Mouse (Mus musculus) heart, postnatal 14 days (tissue): ENCODE results near the gene Gabarapl1. TPM values are rescaled to one million over a fixed set of nuclear protein-coding genes. Genes with fewer than 3 reads are reported as not detected.
A peak's percentile ranks its signal among the peaks of the same experiment; 100 is the strongest.

ENCODE experiments used
- DNase-seq, 2 experiments: peaks; one replicate each; pipeline ENCODE4 v3.0.0; 2021 to 2022
- intact Hi-C: fragments of 180-260 bp; cut with DNase I; formaldehyde crosslinking; loops from one replicate; pipeline ENCODE4 v1.15.1; 2025
- total RNA-seq, 2 experiments: library from RNA; stranded (reverse); gene quantifications; 2 replicates each; pipeline ENCODE4 v1.2.3; 2021

Gabarapl1 gene
- total RNA-seq, 2 experiments from 2014 or later: 79.8 to 85.9 TPM

DNA sequence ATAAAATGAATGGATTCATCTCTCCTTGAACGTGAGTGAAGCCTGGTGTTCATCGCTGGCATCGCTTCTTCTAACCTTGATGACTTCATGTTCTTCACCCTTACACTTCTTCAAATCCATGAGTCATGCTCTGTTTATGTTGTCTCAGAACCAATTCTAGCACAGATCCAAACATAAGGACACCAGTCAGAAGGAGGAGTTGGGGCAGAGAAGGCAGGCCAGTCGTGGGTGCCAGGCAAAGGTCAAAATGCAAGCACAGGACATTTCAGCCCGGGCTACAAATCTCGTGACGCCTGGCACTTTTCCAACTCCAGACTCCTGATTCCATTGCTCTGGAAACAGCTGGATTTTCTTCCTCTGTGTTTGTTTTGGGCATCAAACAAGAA, 411 bp upstream of the Gabarapl1 start:
- intact Hi-C loops: loop anchor here (10.0 kb wide), 1 partner anchor 688 kb away; no protein-coding TSS in a partner anchor

GRCm38 (mm10) chr6:129534057-129534456, 1.1 kb downstream of the Gabarapl1 start:
- intact Hi-C loops: loop anchor here (10.0 kb wide), 1 partner anchor 689 kb away; no protein-coding TSS in a partner anchor
- DNase-seq: no peak

More for the DNA sequence above, 411 bp upstream of the Gabarapl1 start:
- peak; percentile 77 to 80 for DNase-seq

DNA sequence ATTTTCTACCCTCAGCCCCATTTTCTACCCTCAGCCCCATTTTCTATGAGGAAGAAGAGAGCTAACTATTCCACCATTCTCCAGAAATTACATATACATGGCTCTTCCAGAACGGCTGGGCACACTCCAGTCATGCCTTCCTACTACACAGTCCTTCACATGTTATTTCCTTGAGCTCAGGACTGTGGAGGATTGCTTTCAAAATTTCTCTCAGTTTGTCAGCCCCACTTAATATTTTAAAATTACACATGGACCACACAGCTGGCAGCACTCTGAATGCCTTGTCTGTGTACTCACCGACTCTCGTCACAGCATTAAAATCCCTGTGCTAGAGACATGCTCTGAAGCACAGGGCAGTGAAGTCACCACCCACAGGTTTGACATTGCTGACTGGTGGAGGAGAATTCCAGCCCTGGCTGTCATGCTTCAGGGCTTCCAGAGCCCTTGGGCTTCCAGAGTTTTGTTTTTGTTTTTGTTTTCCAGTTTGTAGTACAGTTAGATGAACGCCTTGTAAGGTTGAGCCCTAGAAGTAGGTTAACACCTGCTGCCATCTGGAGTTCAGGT, 1.7 kb downstream of the Gabarapl1 start:
- intact Hi-C loops: loop anchor here (10.0 kb wide), 1 partner anchor 690 kb away; no protein-coding TSS in a partner anchor
- DNase-seq: no peak

GRCm38 (mm10) chr6:129535723-129536122, 2.8 kb downstream of the Gabarapl1 start:
- no peak for DNase-seq
- intact Hi-C loops: loop anchor here (10.0 kb wide), 1 partner anchor 691 kb away; no protein-coding TSS in a partner anchor

- intact Hi-C loops: loop anchor here (10.0 kb wide), 1 partner anchor 694 kb away; no protein-coding TSS in a partner anchor
- no peak for DNase-seq
These were observed 5.6 kb downstream of the Gabarapl1 start for GRCm38 (mm10) chr6:129538555-129538954.

DNA sequence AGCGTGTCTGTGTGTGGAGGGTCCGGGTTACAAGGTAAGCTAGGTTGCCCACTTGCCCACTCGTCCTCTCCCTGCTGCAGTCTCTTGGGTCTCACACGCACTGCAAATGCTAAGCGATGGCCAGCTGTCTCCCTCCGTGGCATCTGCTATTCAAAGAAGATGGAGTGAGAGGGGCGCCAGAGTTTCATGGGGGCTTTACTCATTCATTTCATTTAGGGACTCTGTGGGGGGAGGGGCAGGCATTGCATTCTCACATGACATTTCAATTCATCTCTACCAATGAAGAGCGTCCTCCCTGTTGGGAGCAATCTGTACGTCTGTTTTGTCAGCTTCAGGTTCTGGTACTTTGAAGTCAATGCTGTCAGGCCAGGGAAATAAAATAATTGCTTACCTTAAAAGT, 9.0 kb downstream of the Gabarapl1 start:
- intact Hi-C loops: no loop called here
- DNase-seq: no peak

DNA sequence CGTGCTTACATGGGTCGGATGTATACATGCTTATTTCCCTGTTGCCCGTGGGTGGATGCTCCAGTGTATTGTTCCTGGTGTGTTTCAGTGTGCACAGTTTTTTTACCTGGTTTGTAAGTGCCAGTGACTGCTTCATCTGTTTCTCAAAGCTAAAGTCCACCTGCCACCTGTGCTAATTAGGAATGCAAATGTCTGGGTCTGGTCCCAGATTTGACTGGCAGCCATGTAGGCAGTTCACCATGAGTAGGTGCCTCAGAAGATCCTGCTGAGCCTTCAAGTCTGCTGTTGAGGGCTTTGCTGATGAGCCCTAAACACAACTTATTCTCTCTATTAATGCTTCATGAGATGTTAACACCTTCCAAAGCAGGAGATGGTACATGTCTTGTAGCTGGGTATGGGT, 9.6 kb downstream of the Gabarapl1 start:
- DNase-seq: no peak
- intact Hi-C loops: no loop called here

DNA sequence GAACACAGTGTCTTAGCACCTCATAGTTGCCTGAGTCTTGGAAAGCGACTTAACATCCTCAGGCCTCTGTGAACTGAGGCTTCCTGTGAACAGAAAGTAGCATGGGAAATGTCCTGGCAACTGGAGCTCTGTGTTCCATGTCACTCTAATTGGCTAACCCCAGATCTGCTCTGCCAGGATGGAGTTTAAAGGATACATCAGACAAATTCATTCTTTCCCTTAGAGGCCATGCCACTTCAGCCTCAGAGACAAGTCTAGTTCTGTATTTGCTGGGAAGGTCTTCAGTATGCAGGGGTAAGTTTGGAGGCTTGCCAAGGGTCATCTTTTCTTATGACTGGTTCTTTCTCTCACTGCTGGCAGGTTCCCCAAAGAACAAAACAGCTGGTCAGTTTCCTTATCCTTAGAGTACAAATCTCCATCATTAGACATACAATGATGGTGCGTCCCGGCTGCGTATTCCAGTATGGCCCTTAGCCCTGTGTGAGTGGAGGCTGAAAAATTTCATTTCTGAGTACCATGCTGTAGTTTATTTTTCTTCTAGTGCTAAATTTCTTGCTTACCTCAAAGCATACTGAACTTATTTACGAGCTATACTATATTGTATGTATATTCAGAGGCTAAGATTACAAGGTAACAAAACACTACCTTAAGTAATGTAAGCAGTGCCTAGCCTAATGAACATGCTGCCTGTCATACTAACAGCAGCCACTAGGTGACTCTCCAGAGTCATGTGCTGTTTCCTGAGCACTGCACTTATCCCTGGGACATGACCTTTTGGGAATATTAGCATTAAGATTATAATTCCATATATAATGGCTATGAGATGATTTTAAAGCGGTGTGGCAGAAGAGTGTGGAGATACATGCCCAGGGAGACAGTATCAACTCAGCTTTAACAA, 11.0 kb downstream of the Gabarapl1 start:
- DNase-seq: peak; percentile 65 to 79
- intact Hi-C loops: loop anchor here (2.0 kb wide), 1 partner anchor 15 kb away; no protein-coding TSS in a partner anchor

DNA sequence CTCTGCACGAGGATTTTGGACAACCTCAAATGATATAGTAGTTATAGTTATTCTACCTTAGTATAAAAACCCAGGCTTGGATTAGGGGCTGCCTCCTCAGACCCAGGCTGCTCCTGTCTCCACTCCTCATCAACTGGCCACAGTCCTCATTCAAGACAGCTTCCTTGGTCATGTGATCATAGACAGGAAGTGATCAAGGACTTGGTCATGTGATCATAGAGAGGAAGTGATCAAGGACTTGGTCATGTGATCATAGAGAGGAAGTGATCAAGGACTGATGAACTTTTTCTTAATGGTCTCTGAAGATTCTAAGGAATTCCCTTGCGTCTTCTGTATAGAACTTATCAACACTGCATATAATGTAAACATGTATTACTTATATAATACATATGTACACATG, 14.3 kb downstream of the Gabarapl1 start:
- DNase-seq: no peak
- intact Hi-C loops: no loop called here

DNA sequence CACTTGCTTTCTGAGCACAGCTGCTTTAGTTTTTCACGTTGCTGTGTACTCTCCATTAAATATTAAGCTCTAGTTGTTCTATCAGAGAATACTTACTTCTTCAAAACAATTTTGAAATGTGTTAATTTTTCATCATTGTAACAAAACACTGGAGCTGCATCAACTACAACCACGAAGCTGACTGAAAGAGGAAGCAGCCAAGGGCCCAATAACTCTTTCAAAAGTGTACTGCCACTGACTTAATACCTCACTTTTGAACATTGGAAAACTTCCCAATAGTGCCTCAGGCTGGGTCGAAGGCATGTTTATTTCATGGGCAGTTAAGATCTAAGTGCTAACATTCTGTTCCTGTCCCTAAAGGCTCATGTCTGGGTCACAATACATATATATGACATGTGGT, 15.0 kb downstream of the Gabarapl1 start:
- intact Hi-C loops: no loop called here
- no peak for DNase-seq

- intact Hi-C loops: loop anchor here (2.0 to 5.0 kb wide), 3 partner anchors 13 to 165 kb away; no protein-coding TSS in a partner anchor
- no peak for DNase-seq
These were observed 24.5 kb downstream of the Gabarapl1 start for GRCm38 (mm10) chr6:129557298-129558023.

- DNase-seq: peak; percentile 70 to 81
- intact Hi-C loops: loop anchor here (2.0 to 5.0 kb wide), 3 partner anchors 14 to 166 kb away; no protein-coding TSS in a partner anchor
These were observed 26.1 kb downstream of the Gabarapl1 start for GRCm38 (mm10) chr6:129558946-129559640.

- intact Hi-C loops: loop anchor here (2.0 to 5.0 kb wide), 3 partner anchors 15 to 167 kb away; no protein-coding TSS in a partner anchor
- DNase-seq: no peak
These were observed 26.7 kb downstream of the Gabarapl1 start for GRCm38 (mm10) chr6:129559641-129560027.

DNA sequence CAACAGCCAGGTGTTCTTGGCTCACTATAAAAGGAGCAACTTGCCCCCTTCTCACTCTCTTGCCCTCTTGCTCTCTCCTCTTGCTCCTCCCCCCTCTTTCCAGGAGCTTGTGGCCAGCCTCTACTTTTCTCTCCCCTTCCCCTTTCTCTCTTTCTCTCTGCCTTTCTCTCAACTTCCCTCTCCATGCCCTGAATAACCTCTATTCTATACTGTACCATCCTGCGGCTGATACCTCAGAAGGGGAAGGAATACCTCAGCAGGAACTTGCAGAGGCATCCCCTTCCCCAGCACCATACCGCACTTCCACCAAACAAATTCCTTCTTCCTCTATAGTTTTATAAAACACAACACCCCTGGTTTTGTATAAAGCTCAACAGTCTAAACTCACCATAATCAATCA, 32.3 kb downstream of the Gabarapl1 start:
- intact Hi-C loops: no loop called here
- no peak for DNase-seq

- intact Hi-C loops: loop anchor here (10.0 kb wide), 1 partner anchor 1719 kb away; the partner anchor contains the start of gene Magohb
- DNase-seq: no peak
These were observed 42.4 kb downstream of the Gabarapl1 start for GRCm38 (mm10) chr6:129575315-129575714.

GRCm38 (mm10) chr6:129577605-129578004, 44.6 kb downstream of the Gabarapl1 start, which contains the start of gene Klre1:
Gene Klre1 (plus strand): TSS chr6:129577905.
- DNase-seq: no peak
- intact Hi-C loops: loop anchor here (10.0 kb wide), 1 partner anchor 1717 kb away; the partner anchor contains the start of gene Magohb

DNA sequence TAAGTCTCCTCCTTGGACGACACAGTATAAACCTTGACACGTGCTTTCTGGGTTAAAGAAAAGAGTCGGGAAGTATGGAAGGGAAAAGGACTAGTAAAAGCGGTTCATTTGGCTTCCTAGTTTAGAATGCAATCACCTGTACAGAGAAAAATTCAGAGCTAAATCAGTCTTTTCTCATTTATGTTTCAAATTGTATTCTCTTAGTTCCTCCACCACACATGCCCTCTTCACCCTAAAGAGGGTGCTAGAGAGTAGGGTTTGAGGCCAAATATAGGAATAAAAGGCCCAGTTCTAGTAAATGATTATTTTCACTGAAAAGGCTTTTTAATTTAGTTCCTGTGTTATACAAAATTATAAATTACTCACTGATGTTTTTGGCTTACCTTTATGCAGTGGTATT, 48.3 kb downstream of the Gabarapl1 start:
- DNase-seq: no peak
- intact Hi-C loops: no loop called here

- no peak for DNase-seq
- intact Hi-C loops: no loop called here
These were observed 48.9 kb downstream of the Gabarapl1 start for GRCm38 (mm10) chr6:129581896-129582295.

- intact Hi-C loops: no loop called here
These were observed 50.1 kb downstream of the Gabarapl1 start for GRCm38 (mm10) chr6:129583014-129583413.

DNA sequence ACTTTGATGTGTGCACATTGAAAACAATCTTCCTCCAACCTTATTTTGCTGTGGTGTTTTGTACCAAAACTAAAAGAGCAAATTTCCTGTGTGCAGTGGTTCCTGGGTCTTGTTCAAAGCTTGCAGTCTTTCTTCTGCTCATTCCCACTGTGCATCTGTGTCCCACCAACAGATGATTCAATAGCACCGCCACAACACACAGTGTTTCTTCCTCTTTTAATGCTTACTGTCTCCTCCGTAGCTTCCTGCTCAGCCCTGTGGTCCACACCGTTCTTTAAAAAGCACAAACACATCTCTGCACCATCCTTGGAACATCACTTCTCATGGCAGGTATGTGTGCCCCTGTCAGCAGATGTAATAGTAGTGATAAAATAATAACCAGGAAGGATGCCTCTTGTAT, 58.5 kb downstream of the Gabarapl1 start, which contains the start of gene Klrd1:
Klrd1 (plus strand) TSS at position 275 of the 400 bp plus-strand sequence.
- no peak for DNase-seq
- intact Hi-C loops: no loop called here

More at GRCm38 (mm10) chr6:129583014-129583413, 50.1 kb downstream of the Gabarapl1 start:
- DNase-seq: no peak
